Mouse (Mus musculus) myocyte (in vitro differentiated cells): ENCODE data around the gene 1700013F07Rik.

Experiments used
- CEBPB ChIP-seq: IDR thresholded peaks from 2 replicates; pipeline ENCODE4 v1.6.1; 2011; ENCODE audit warnings: mild to moderate bottlenecking, moderate library complexity; ENCODE audit not compliant: poor library complexity, insufficient read depth, severe bottlenecking
- E2F4 ChIP-seq: IDR thresholded peaks from one replicate; pipeline ENCODE4 v1.6.1; 2011; ENCODE audit warnings: mild to moderate bottlenecking, control low read depth, moderate library complexity; ENCODE audit not compliant: insufficient read depth
- MAX ChIP-seq: IDR thresholded peaks from one replicate; pipeline ENCODE4 v1.6.1; 2011; ENCODE audit warnings: low read depth, mild to moderate bottlenecking, control low read depth
- MYOD1 ChIP-seq, 3 experiments: IDR thresholded peaks; one replicate each; pipeline ENCODE4 v1.6.1; 2011; ENCODE audit warnings: control low read depth in 2 of 3, low read depth in 2 of 3, mild to moderate bottlenecking in 2 of 3, moderate library complexity in 1 of 3; ENCODE audit not compliant: insufficient read length in 2 of 3, control insufficient read depth in 1 of 3
- MYOG ChIP-seq, 3 experiments: IDR thresholded peaks; one replicate each; pipeline ENCODE4 v1.6.1; 2011; ENCODE audit warnings: control low read depth in 2 of 3, low read depth in 2 of 3, mild to moderate bottlenecking in 2 of 3; ENCODE audit not compliant: insufficient read length in 2 of 3, control insufficient read depth in 1 of 3, insufficient read depth in 1 of 3
- POLR2A ChIP-seq: IDR thresholded peaks from one replicate; pipeline ENCODE4 v1.6.1; 2011; ENCODE audit warnings: low read depth, mild to moderate bottlenecking, control low read depth, moderate library complexity; ENCODE audit not compliant: insufficient read length
- POLR2AphosphoS2 ChIP-seq: IDR thresholded peaks from one replicate; pipeline ENCODE4 v1.6.1; 2011; ENCODE audit warnings: low read depth, control low read depth; ENCODE audit not compliant: insufficient read length
- REST ChIP-seq: IDR thresholded peaks from one replicate; pipeline ENCODE4 v1.6.1; 2011; ENCODE audit warnings: mild to moderate bottlenecking, control low read depth, moderate library complexity; ENCODE audit not compliant: insufficient read depth, insufficient read length
- SRF ChIP-seq: IDR thresholded peaks from one replicate; pipeline ENCODE4 v1.6.1; 2011; ENCODE audit warnings: low read depth; ENCODE audit not compliant: control insufficient read depth, insufficient read length
- TCF12 ChIP-seq: IDR thresholded peaks from one replicate; pipeline ENCODE4 v1.6.1; 2011; ENCODE audit warnings: mild to moderate bottlenecking, control low read depth; ENCODE audit not compliant: poor library complexity, insufficient read depth, severe bottlenecking
- TCF3 ChIP-seq: IDR thresholded peaks from one replicate; pipeline ENCODE4 v1.6.1; 2011; ENCODE audit warnings: low read depth, control low read depth; ENCODE audit not compliant: insufficient read length
- USF1 ChIP-seq: IDR thresholded peaks from one replicate; pipeline ENCODE4 v1.6.1; 2011; ENCODE audit warnings: low read depth, mild to moderate bottlenecking, control low read depth, moderate library complexity

GRCm38 (mm10) chr3:108503908-108504307 lies 30.0 kb upstream of the 1700013F07Rik start:
- TF ChIP-seq TCF12 (no peak), REST (no peak), USF1 (no peak), MYOD1 (IDR thresholded peaks at IDR 0.05; ENCODE audit: control insufficient read depth in 1 of 3, insufficient read length in 2 of 3, low read depth in 2 of 3) (no peak), POLR2AphosphoS2 (no peak), POLR2A (no peak), E2F4 (no peak), MAX (no peak), CEBPB (no peak), SRF (no peak), TCF3 (no peak), MYOG (IDR thresholded peaks at IDR 0.05; ENCODE audit: control insufficient read depth in 1 of 3, insufficient read depth in 1 of 3, insufficient read length in 2 of 3, low read depth in 2 of 3) (no peak)
